In genomic region chr11:94328644-94329025, GRCm38 (mm10) we compare ENCODE assay signal across 8 mouse cellular contexts. TPM values are rescaled to one million over a fixed set of nuclear protein-coding genes. Genes with fewer than 3 reads are reported as not detected.
DNase-seq lines count a peak whose midpoint lies in the region; ATAC-seq and TF ChIP-seq lines count a peak whose summit lies in the region.

No protein-coding gene starts in this region.

- H3K4me1 ChIP-seq in lung, embryonic 14.5 days (ENCODE audit: insufficient read depth) = peaks cover 16% of the 10 kb centered on the region
- peaks cover 35% of the 10 kb centered on the region for H3K4me1 ChIP-seq in embryonic facial prominence, embryonic 10.5 days
- peaks cover 54% of the 10 kb centered on the region for H3K4me1 ChIP-seq in hindbrain, embryonic 13.5 days (replicated peaks)
- peaks cover 46% of the 10 kb centered on the region for H3K4me1 ChIP-seq in midbrain, embryonic 13.5 days (replicated peaks)

- 3% methylated on average over 10 of the region's 10 CpGs for WGBS in lung, embryonic 14.5 days
- 4% methylated on average over 10 of the region's 10 CpGs for WGBS in embryonic facial prominence, embryonic 10.5 days
- 0% methylated on average over 10 of the region's 10 CpGs for WGBS in hindbrain, embryonic 13.5 days
- under 1% methylated on average over 10 of the region's 10 CpGs for WGBS in midbrain, embryonic 13.5 days

- peak overlapping the region; percentile 63 for H3K4me2 ChIP-seq in lung, embryonic 14.5 days
- H3K4me2 ChIP-seq in hindbrain, embryonic 13.5 days = peak overlapping the region; percentile 78
- H3K4me2 ChIP-seq in midbrain, embryonic 13.5 days (replicated peaks) = peak overlapping the region; percentile 78

- 0 out of 2 replicates have a peak, but pooled peaks cover 1% of the 10 kb centered on the region for H3K36me3 ChIP-seq in lung, embryonic 14.5 days (ENCODE audit: insufficient read depth)
- peaks cover under 1% of the 10 kb centered on the region; the same call in 1 of the 2 replicates for H3K36me3 ChIP-seq in embryonic facial prominence, embryonic 10.5 days (replicated peaks)
- H3K36me3 ChIP-seq in hindbrain, embryonic 13.5 days = no peaks in the 10 kb centered on the region
- H3K36me3 ChIP-seq in midbrain, embryonic 13.5 days = 0 out of 2 replicates have a peak, but pooled peaks cover under 1% of the 10 kb centered on the region

- peak overlapping the region; percentile 98 for H3K27ac ChIP-seq in lung, embryonic 14.5 days (ENCODE audit: low read depth)
- peak overlapping the region; percentile 98 for H3K27ac ChIP-seq in embryonic facial prominence, embryonic 10.5 days (replicated peaks)
- peak overlapping the region; percentile 99 for H3K27ac ChIP-seq in hindbrain, embryonic 13.5 days
- H3K27ac ChIP-seq in midbrain, embryonic 13.5 days = peak overlapping the region; percentile 99

- peak overlapping the region; percentile 71 for H3K4me3 ChIP-seq in lung, embryonic 14.5 days (ENCODE audit: low read depth, low read length)
- peak overlapping the region; percentile 82 for H3K4me3 ChIP-seq in embryonic facial prominence, embryonic 10.5 days
- H3K4me3 ChIP-seq in hindbrain, embryonic 13.5 days = peak overlapping the region; percentile 69
- peak overlapping the region; percentile 70 for H3K4me3 ChIP-seq in midbrain, embryonic 13.5 days (replicated peaks)

- H3K27me3 ChIP-seq in lung, embryonic 14.5 days (ENCODE audit: insufficient read depth, low read length) = no peaks in the 10 kb centered on the region
- no peaks in the 10 kb centered on the region for H3K27me3 ChIP-seq in embryonic facial prominence, embryonic 10.5 days (replicated peaks; ENCODE audit: low read depth, poor library complexity, severe bottlenecking)
- H3K27me3 ChIP-seq in hindbrain, embryonic 13.5 days = no peaks in the 10 kb centered on the region
- H3K27me3 ChIP-seq in midbrain, embryonic 13.5 days = no peaks in the 10 kb centered on the region

- DNase-seq in lung, embryonic 14.5 days = peak; percentile 51
- DNase-seq in lung, adult 18-20 months = no peak
- no peak for DNase-seq in embryonic facial prominence, embryonic 10.5 days (ENCODE audit: low spot score)
- no peak for DNase-seq in c-Kit-positive CD71-positive TER-119-positive erythroid progenitor cells, embryonic 14.5 days (ENCODE audit: low spot score)
- no peak for DNase-seq in testis, postnatal 14 days (ENCODE audit: low spot score)

- peak overlapping the region; percentile 95 for H3K9ac ChIP-seq in lung, embryonic 14.5 days
- peak overlapping the region; percentile 94 for H3K9ac ChIP-seq in hindbrain, embryonic 13.5 days
- peak overlapping the region; percentile 95 for H3K9ac ChIP-seq in midbrain, embryonic 13.5 days (replicated peaks)

- no peaks in the 10 kb centered on the region for H3K9me3 ChIP-seq in lung, embryonic 14.5 days (ENCODE audit: low read depth, low read length)
- H3K9me3 ChIP-seq in embryonic facial prominence, embryonic 10.5 days = no peaks in the 10 kb centered on the region
- H3K9me3 ChIP-seq in hindbrain, embryonic 13.5 days = no peaks in the 10 kb centered on the region
- no peaks in the 10 kb centered on the region for H3K9me3 ChIP-seq in midbrain, embryonic 13.5 days

- TF ChIP-seq CTCF in lung, embryonic 14.5 days (IDR thresholded peaks at IDR 0.05; ENCODE audit: low read depth) = no peak

- ATAC-seq in lung, embryonic 14.5 days (ENCODE audit: insufficient read depth) = no peak
- no peak for ATAC-seq in hindbrain, embryonic 13.5 days (ENCODE audit: low FRiP score)
- ATAC-seq in midbrain, embryonic 13.5 days = no peak
- no peak for ATAC-seq in monocyte, adult 5-6 weeks (replicated peaks; ENCODE audit: insufficient number of reproducible peaks, low FRiP score, low TSS enrichment, poor library complexity, severe bottlenecking)

RNA-seq across cellular contexts. Expression of gene Ankrd40, which starts 0.8 kb away (rescaled TPM):
- 29.8 and 30.9 TPM in 2 replicates for polyA plus RNA-seq in lung, embryonic 14.5 days (2014; fragmentation: Nextera tagmentation; extraction: Ambion mirVana)
- polyA plus RNA-seq in embryonic facial prominence, embryonic 10.5 days (2016; fragmentation: Nextera tagmentation; extraction: Ambion mirVana) = 14.8 and 15.3 TPM in 2 replicates
- polyA plus RNA-seq in hindbrain, embryonic 13.5 days (2015; fragmentation: Nextera tagmentation; extraction: Ambion mirVana) = 10.6 and 12.9 TPM in 2 replicates
- 10.0 and 11.0 TPM in 2 replicates for polyA plus RNA-seq in midbrain, embryonic 13.5 days (2015; fragmentation: Nextera tagmentation; extraction: Ambion mirVana)
- 51.5 to 78.7 TPM (median 72.6 TPM) in 3 replicates for total RNA-seq in monocyte, adult 5-6 weeks (2017)

RNA-seq across cellular contexts. Expression of gene Luc7l3, which starts 6.8 kb away (rescaled TPM):
- 93.2 and 95.8 TPM in 2 replicates for polyA plus RNA-seq in lung, embryonic 14.5 days (2014; fragmentation: Nextera tagmentation; extraction: Ambion mirVana)
- polyA plus RNA-seq in embryonic facial prominence, embryonic 10.5 days (2016; fragmentation: Nextera tagmentation; extraction: Ambion mirVana) = 104 and 117 TPM in 2 replicates
- polyA plus RNA-seq in hindbrain, embryonic 13.5 days (2015; fragmentation: Nextera tagmentation; extraction: Ambion mirVana) = 163 and 167 TPM in 2 replicates
- polyA plus RNA-seq in midbrain, embryonic 13.5 days (2015; fragmentation: Nextera tagmentation; extraction: Ambion mirVana) = 165 and 170 TPM in 2 replicates
- total RNA-seq in monocyte, adult 5-6 weeks (2017) = 180 to 368 TPM (median 210 TPM) in 3 replicates

RNA-seq across cellular contexts. Expression of gene Gm21885, which starts 47.0 kb away (rescaled TPM):
- 0.41 and 0.68 TPM in 2 replicates for polyA plus RNA-seq in lung, embryonic 14.5 days (2014; fragmentation: Nextera tagmentation; extraction: Ambion mirVana)
- polyA plus RNA-seq in embryonic facial prominence, embryonic 10.5 days (2016; fragmentation: Nextera tagmentation; extraction: Ambion mirVana) = 0.39 TPM in 1 of 2 replicates, not detected in the other
- polyA plus RNA-seq in hindbrain, embryonic 13.5 days (2015; fragmentation: Nextera tagmentation; extraction: Ambion mirVana) = 0.43 and 0.70 TPM in 2 replicates
- 0.54 TPM in 1 of 2 replicates, not detected in the other for polyA plus RNA-seq in midbrain, embryonic 13.5 days (2015; fragmentation: Nextera tagmentation; extraction: Ambion mirVana)
- total RNA-seq in monocyte, adult 5-6 weeks (2017) = not detected in 3 replicates
